Mouse (Mus musculus): ENCODE results near the gene Tedc1. TPM values are rescaled to one million over a fixed set of nuclear protein-coding genes. Genes with fewer than 3 reads are reported as not detected.

The Tedc1 gene
- polyA plus RNA-seq, 1 experiment = 16.8 TPM

- Histone ChIP-seq H3K27ac (ENCODE audit: insufficient read depth, low read length) (no peak overlapping the region), H3K4me1 (ENCODE audit: control insufficient read depth, insufficient read depth, insufficient read length) (peaks cover 27% of the 10 kb centered on the region; the same call in 1 of the 2 replicates), H3K36me3 (ENCODE audit: control insufficient read depth, insufficient read depth, low read length) (no peaks in the 10 kb centered on the region), H3K27me3 (ENCODE audit: control insufficient read depth, insufficient read depth, low read length) (0 out of 2 replicates have a peak, but pooled peaks cover 3% of the 10 kb centered on the region), H3K4me3 (ENCODE audit: extremely low read depth, insufficient read depth, insufficient read length) (no peak overlapping the region)
- WGBS = 76% methylated on average over 20 of the region's 20 CpGs
- peak; percentile 14 to 38 for DNase-seq (ENCODE audit: low read depth in 1 of 2, low spot score in 2 of 2)
- no peak for TF ChIP-seq POLR2A (IDR thresholded peaks at IDR 0.05; ENCODE audit: low read depth, low read length)
- TF ChIP-seq CTCF (IDR thresholded peaks at IDR 0.05; ENCODE audit: extremely low read depth, insufficient read depth, insufficient read length, insufficient replicate concordance) = peak; percentile 60; the same call in 1 of the 2 replicates
Observed at GRCm38 (mm10) chr12:113144001-113144756, 12.0 kb upstream of the Tedc1 start.

- peaks cover 27% of the 10 kb centered on the region; the same call in 1 of the 2 replicates for H3K4me1 ChIP-seq (ENCODE audit: control insufficient read depth, insufficient read depth, insufficient read length)
Observed at GRCm38 (mm10) chr12:113144886-113145285, 11.3 kb upstream of the Tedc1 start.

GRCm38 (mm10) chr12:113145591-113145990, 10.6 kb upstream of the Tedc1 start:
- no peaks in the 10 kb centered on the region for H3K27me3 ChIP-seq (ENCODE audit: control insufficient read depth, insufficient read depth, low read length)
- no peak overlapping the region for H3K4me3 ChIP-seq (ENCODE audit: extremely low read depth, insufficient read depth, insufficient read length)
- DNase-seq (ENCODE audit: low read depth in 1 of 2, low spot score in 2 of 2) = no peak
- WGBS = 80% methylated on average over 5 of the region's 5 CpGs
- H3K4me1 ChIP-seq (ENCODE audit: control insufficient read depth, insufficient read depth, insufficient read length) = peaks cover 30% of the 10 kb centered on the region; the same call in 1 of the 2 replicates
- no peak for TF ChIP-seq CTCF (IDR thresholded peaks at IDR 0.05; ENCODE audit: extremely low read depth, insufficient read depth, insufficient read length, insufficient replicate concordance)
- no peak for TF ChIP-seq POLR2A (IDR thresholded peaks at IDR 0.05; ENCODE audit: low read depth, low read length)
- no peaks in the 10 kb centered on the region for H3K36me3 ChIP-seq (ENCODE audit: control insufficient read depth, insufficient read depth, low read length)
- H3K27ac ChIP-seq (ENCODE audit: insufficient read depth, low read length) = no peak overlapping the region

More at GRCm38 (mm10) chr12:113144886-113145285, 11.3 kb upstream of the Tedc1 start:
- WGBS = 84% methylated on average over 16 of the region's 16 CpGs
- TF ChIP-seq POLR2A (IDR thresholded peaks at IDR 0.05; ENCODE audit: low read depth, low read length) (no peak), CTCF (IDR thresholded peaks at IDR 0.05; ENCODE audit: extremely low read depth, insufficient read depth, insufficient read length, insufficient replicate concordance) (no peak)
- Histone ChIP-seq H3K36me3 (ENCODE audit: control insufficient read depth, insufficient read depth, low read length) (no peaks in the 10 kb centered on the region), H3K27ac (ENCODE audit: insufficient read depth, low read length) (no peak overlapping the region), H3K4me3 (ENCODE audit: extremely low read depth, insufficient read depth, insufficient read length) (no peak overlapping the region), H3K27me3 (ENCODE audit: control insufficient read depth, insufficient read depth, low read length) (0 out of 2 replicates have a peak, but pooled peaks cover 3% of the 10 kb centered on the region)
- DNase-seq (ENCODE audit: low read depth in 1 of 2, low spot score in 2 of 2) = no peak

- no peaks in the 10 kb centered on the region for H3K36me3 ChIP-seq (ENCODE audit: control insufficient read depth, insufficient read depth, low read length)
- 24% methylated on average over 45 of the region's 45 CpGs for whole genome bisulfite sequencing
- DNase-seq (ENCODE audit: low read depth in 1 of 2, low spot score in 2 of 2) = peak; percentile 70 to 88
- TF ChIP-seq CTCF (IDR thresholded peaks at IDR 0.05; ENCODE audit: extremely low read depth, insufficient read depth, insufficient read length, insufficient replicate concordance) (peak; percentile 78; the same call in 1 of the 2 replicates), POLR2A (IDR thresholded peaks at IDR 0.05; ENCODE audit: low read depth, low read length) (no peak)
- H3K27ac ChIP-seq (ENCODE audit: insufficient read depth, low read length) = peak within 1 kb of the TSS; percentile 19; the same call in 1 of the 2 replicates
- peaks cover 38% of the 10 kb centered on the region; the same call in 1 of the 2 replicates for H3K4me1 ChIP-seq (ENCODE audit: control insufficient read depth, insufficient read depth, insufficient read length)
- H3K27me3 ChIP-seq (ENCODE audit: control insufficient read depth, insufficient read depth, low read length) = no peaks in the 10 kb centered on the region
- peak within 1 kb of the TSS; percentile 43; the same call in 1 of the 2 replicates for H3K4me3 ChIP-seq (ENCODE audit: extremely low read depth, insufficient read depth, insufficient read length)
Observed at GRCm38 (mm10) chr12:113146112-113147057, 9.8 kb upstream of the Tedc1 start, which contains the start of gene Crip1. TSS of gene Crip1 (plus strand) at chr12:113146316.

- no peak for DNase-seq (ENCODE audit: low read depth in 1 of 2, low spot score in 2 of 2)
- WGBS = 91% methylated on average over 8 of the region's 8 CpGs
- TF ChIP-seq CTCF (IDR thresholded peaks at IDR 0.05; ENCODE audit: extremely low read depth, insufficient read depth, insufficient read length, insufficient replicate concordance) = no peak
- no peak for TF ChIP-seq POLR2A (IDR thresholded peaks at IDR 0.05; ENCODE audit: low read depth, low read length)
Observed at GRCm38 (mm10) chr12:113147481-113147880, 8.7 kb upstream of the Tedc1 start.

GRCm38 (mm10) chr12:113148381-113149035, 7.7 kb upstream of the Tedc1 start:
- TF ChIP-seq POLR2A (IDR thresholded peaks at IDR 0.05; ENCODE audit: low read depth, low read length) = no peak
- peak; percentile 6; the same call in 1 of the 2 replicates for TF ChIP-seq CTCF (IDR thresholded peaks at IDR 0.05; ENCODE audit: extremely low read depth, insufficient read depth, insufficient read length, insufficient replicate concordance)
- no peaks in the 10 kb centered on the region for H3K36me3 ChIP-seq (ENCODE audit: control insufficient read depth, insufficient read depth, low read length)
- no peaks in the 10 kb centered on the region for H3K27me3 ChIP-seq (ENCODE audit: control insufficient read depth, insufficient read depth, low read length)
- H3K4me1 ChIP-seq (ENCODE audit: control insufficient read depth, insufficient read depth, insufficient read length) = peaks cover 44% of the 10 kb centered on the region; the same call in 1 of the 2 replicates
- DNase-seq (ENCODE audit: low read depth in 1 of 2, low spot score in 2 of 2) = peak in 1 of 2 experiments; percentile 64
- H3K4me3 ChIP-seq (ENCODE audit: extremely low read depth, insufficient read depth, insufficient read length) = no peak overlapping the region
- 67% methylated on average over 16 of the region's 16 CpGs for WGBS
- H3K27ac ChIP-seq (ENCODE audit: insufficient read depth, low read length) = no peak overlapping the region

More at GRCm38 (mm10) chr12:113147481-113147880, 8.7 kb upstream of the Tedc1 start:
- H3K27me3 ChIP-seq (ENCODE audit: control insufficient read depth, insufficient read depth, low read length) = no peaks in the 10 kb centered on the region
- H3K4me3 ChIP-seq (ENCODE audit: extremely low read depth, insufficient read depth, insufficient read length) = no peak overlapping the region
- H3K27ac ChIP-seq (ENCODE audit: insufficient read depth, low read length) = no peak overlapping the region
- peaks cover 39% of the 10 kb centered on the region; the same call in 1 of the 2 replicates for H3K4me1 ChIP-seq (ENCODE audit: control insufficient read depth, insufficient read depth, insufficient read length)
- H3K36me3 ChIP-seq (ENCODE audit: control insufficient read depth, insufficient read depth, low read length) = no peaks in the 10 kb centered on the region

Measured in spleen, adult 2 months (tissue).